ENCODE assay signal across 15 mouse cellular contexts in genomic region chr3:119862194-119862957, GRCm38 (mm10).
DNase-seq lines count a peak whose midpoint lies in the region; ATAC-seq and TF ChIP-seq lines count a peak whose summit lies in the region.
"Had no signal": no experiment of that assay in that cellular context is flagged by ENCODE, and none has a peak within 500 bp of the region (broad histone marks: within the 10 kb centered on the region; RNA-seq: fewer than 3 reads in every experiment).

No protein-coding gene starts in this region.

- no peak overlapping the region for H3K4me2 ChIP-seq in forebrain, embryonic 11.5 days (ENCODE audit: low read depth, low read length, severe bottlenecking)
- no peak overlapping the region for H3K4me2 ChIP-seq in forebrain, embryonic 15.5 days (replicated peaks)
- peak overlapping the region; percentile 25 for H3K4me2 ChIP-seq in midbrain, embryonic 16.5 days (ENCODE audit: low read length)
- H3K4me2 ChIP-seq: heart, embryonic 15.5 days; intestine, embryonic 15.5 days; liver, embryonic 12.5 days; stomach, embryonic 15.5 days had no signal

- DNase-seq in forebrain, embryonic 11.5 days (ENCODE audit: low spot score): no peak
- peak; percentile 7 for DNase-seq in ZHBTc4 (ENCODE audit: low read depth, low spot score)
- peak; percentile 27 to 32 for DNase-seq in layer of hippocampus, adult 8-10 months (ENCODE audit: low spot score in 2 of 2)
- no peak for DNase-seq in kidney, adult 18-20 months
- DNase-seq in thymus, adult 2 months: no peak
- no peak for DNase-seq in thymus, postnatal 25 days
- DNase-seq: adrenal gland, postnatal 25 days; cerebellum, adult 2 months; gastrocnemius, postnatal 10 days had no signal

- H3K27me3 ChIP-seq in forebrain, embryonic 11.5 days (ENCODE audit: control insufficient read depth, insufficient read depth, low read length): no peaks in the 10 kb centered on the region
- no peaks in the 10 kb centered on the region for H3K27me3 ChIP-seq in forebrain, embryonic 15.5 days
- H3K27me3 ChIP-seq in midbrain, embryonic 16.5 days (ENCODE audit: control insufficient read depth, insufficient read depth, low read depth, low read length): no peaks in the 10 kb centered on the region
- H3K27me3 ChIP-seq in thymus, adult 2 months (ENCODE audit: control insufficient read depth, insufficient read depth, low read length): no peaks in the 10 kb centered on the region
- H3K27me3 ChIP-seq: heart, embryonic 15.5 days; intestine, embryonic 15.5 days; liver, embryonic 12.5 days; stomach, embryonic 15.5 days had no signal

- peak; percentile 63; the same call in 1 of the 2 replicates for ATAC-seq in forebrain, embryonic 11.5 days (replicated peaks; ENCODE audit: low FRiP score)
- ATAC-seq in forebrain, embryonic 15.5 days (replicated peaks): no peak; the same call in 1 of the 2 replicates
- peak; percentile 89 for ATAC-seq in midbrain, embryonic 16.5 days
- ATAC-seq: intestine, embryonic 15.5 days; liver, embryonic 12.5 days had no signal

- no peak for TF ChIP-seq CTCF in thymus, adult 2 months (IDR thresholded peaks at IDR 0.05; ENCODE audit: borderline replicate concordance, control insufficient read depth, extremely low read depth, insufficient read depth, low read length, poor library complexity)

- H3K36me3 ChIP-seq in forebrain, embryonic 11.5 days (ENCODE audit: control insufficient read depth, insufficient read depth, low read length): no peaks in the 10 kb centered on the region
- no peaks in the 10 kb centered on the region for H3K36me3 ChIP-seq in forebrain, embryonic 15.5 days
- no peaks in the 10 kb centered on the region for H3K36me3 ChIP-seq in midbrain, embryonic 16.5 days (ENCODE audit: control insufficient read depth, insufficient read depth, low read length)
- H3K36me3 ChIP-seq in thymus, adult 2 months (ENCODE audit: control insufficient read depth, insufficient read depth, low read length): no peaks in the 10 kb centered on the region
- H3K36me3 ChIP-seq: heart, embryonic 15.5 days; intestine, embryonic 15.5 days; liver, embryonic 12.5 days; stomach, embryonic 15.5 days had no signal

- H3K9ac ChIP-seq in forebrain, embryonic 11.5 days (ENCODE audit: low read length): no peak overlapping the region
- no peak overlapping the region for H3K9ac ChIP-seq in forebrain, embryonic 15.5 days (replicated peaks)
- no peak overlapping the region for H3K9ac ChIP-seq in midbrain, embryonic 16.5 days (ENCODE audit: low read depth, low read length)
- H3K9ac ChIP-seq: heart, embryonic 15.5 days; intestine, embryonic 15.5 days; liver, embryonic 12.5 days; stomach, embryonic 15.5 days had no signal

- no peaks in the 10 kb centered on the region for H3K9me3 ChIP-seq in forebrain, embryonic 11.5 days (ENCODE audit: control insufficient read depth, low read length)
- H3K9me3 ChIP-seq in forebrain, embryonic 15.5 days: no peaks in the 10 kb centered on the region
- no peaks in the 10 kb centered on the region for H3K9me3 ChIP-seq in midbrain, embryonic 16.5 days (replicated peaks; ENCODE audit: control insufficient read depth, low read length, poor library complexity, severe bottlenecking)
- H3K9me3 ChIP-seq: heart, embryonic 15.5 days; intestine, embryonic 15.5 days; liver, embryonic 12.5 days; stomach, embryonic 15.5 days had no signal

- 77% methylated on average over 7 of the region's 7 CpGs for WGBS in forebrain, embryonic 11.5 days
- 67% methylated on average over 7 of the region's 7 CpGs for whole genome bisulfite sequencing in forebrain, embryonic 15.5 days
- WGBS in midbrain, embryonic 16.5 days: 58% methylated on average over 7 of the region's 7 CpGs
- 87% methylated on average over 7 of the region's 7 CpGs for WGBS in thymus, adult 2 months

- no peak for TF ChIP-seq POLR2A in thymus, adult 2 months (IDR thresholded peaks at IDR 0.05; ENCODE audit: control insufficient read depth, extremely low read depth, insufficient read depth, low read length, poor library complexity)

- no peaks in the 10 kb centered on the region for H3K4me1 ChIP-seq in forebrain, embryonic 11.5 days (replicated peaks; ENCODE audit: control insufficient read depth, insufficient read depth, low read length)
- no peaks in the 10 kb centered on the region for H3K4me1 ChIP-seq in forebrain, embryonic 15.5 days
- no peaks in the 10 kb centered on the region for H3K4me1 ChIP-seq in midbrain, embryonic 16.5 days (ENCODE audit: control insufficient read depth, insufficient read depth, low read length)
- no peaks in the 10 kb centered on the region for H3K4me1 ChIP-seq in thymus, adult 2 months (replicated peaks; ENCODE audit: control insufficient read depth, insufficient read depth, low read length)
- H3K4me1 ChIP-seq: intestine, embryonic 15.5 days; liver, embryonic 12.5 days; stomach, embryonic 15.5 days had no signal

- H3K4me3 ChIP-seq in forebrain, embryonic 11.5 days (ENCODE audit: low read depth, low read length): no peak overlapping the region
- no peak overlapping the region for H3K4me3 ChIP-seq in forebrain, embryonic 15.5 days
- no peak overlapping the region; the same call in 1 of the 2 replicates for H3K4me3 ChIP-seq in midbrain, embryonic 16.5 days (ENCODE audit: low read depth, low read length)
- no peak overlapping the region for H3K4me3 ChIP-seq in thymus, adult 2 months (ENCODE audit: control insufficient read depth, insufficient read depth, low read length)
- H3K4me3 ChIP-seq: heart, embryonic 15.5 days; intestine, embryonic 15.5 days; liver, embryonic 12.5 days; stomach, embryonic 15.5 days had no signal

- H3K27ac ChIP-seq in forebrain, embryonic 11.5 days (ENCODE audit: low read depth, low read length): no peak overlapping the region
- H3K27ac ChIP-seq in forebrain, embryonic 15.5 days (replicated peaks): no peak overlapping the region
- no peak overlapping the region for H3K27ac ChIP-seq in midbrain, embryonic 16.5 days (ENCODE audit: low read length)
- H3K27ac ChIP-seq in thymus, adult 2 months (ENCODE audit: control insufficient read depth, insufficient read depth, low read length): no peak overlapping the region
- H3K27ac ChIP-seq: heart, embryonic 15.5 days; intestine, embryonic 15.5 days; liver, embryonic 12.5 days; stomach, embryonic 15.5 days had no signal

Comparison
In these comparisons a context has a peak if more than half of its experiments do, and no peak if none do; other contexts are left out.
1. DNase-seq: peak in ZHBTc4 (single experiment) and layer of hippocampus, adult 8-10 months (2 of 2); none in forebrain, embryonic 11.5 days (single experiment), kidney, adult 18-20 months (single experiment), thymus, adult 2 months (single experiment) and thymus, postnatal 25 days (single experiment).